Mouse (Mus musculus) thymus, adult 2 months (tissue): ENCODE data around the gene Podxl.

Experiments used
- CTCF ChIP-seq: fragments of 200-500 bp; IDR thresholded peaks from 2 replicates; pipeline ENCODE4 v1.5.1; 2012; ENCODE audit warnings: mild to moderate bottlenecking, control low read depth, low read length, moderate library complexity, borderline replicate concordance; ENCODE audit not compliant: control insufficient read depth, poor library complexity, insufficient read depth; ENCODE audit errors: extremely low read depth
- POLR2A ChIP-seq: fragments of 200-500 bp; IDR thresholded peaks from 2 replicates; pipeline ENCODE4 v1.6.1; 2012; ENCODE audit warnings: mild to moderate bottlenecking, low read length, control low read depth, moderate library complexity; ENCODE audit not compliant: control insufficient read depth, poor library complexity, insufficient read depth; ENCODE audit errors: extremely low read depth

DNA sequence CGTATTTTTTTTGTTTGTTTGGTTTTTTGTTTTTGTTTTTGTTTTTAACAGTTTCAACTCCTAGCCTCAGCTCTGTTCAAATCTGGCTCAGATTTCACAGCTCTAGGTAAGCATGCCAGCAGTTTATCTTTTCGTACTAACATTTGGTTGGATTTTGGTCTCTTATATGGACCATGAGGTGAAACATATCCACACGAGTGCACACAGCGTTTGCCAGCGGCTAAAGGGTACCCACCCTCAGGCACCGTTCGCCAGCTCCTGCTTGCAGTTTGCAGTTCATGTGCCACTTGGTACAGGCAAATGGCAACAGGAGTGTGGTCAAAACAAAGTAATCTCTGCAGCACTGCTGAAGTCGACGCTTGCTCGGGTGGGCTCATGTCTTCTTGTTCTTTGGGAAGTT lies 63.9 kb downstream of the Podxl start:
- TF ChIP-seq CTCF, result no peak
- TF ChIP-seq POLR2A, result no peak
